Mouse (Mus musculus) B cell, adult 2 months (primary cell): ENCODE results near the gene Ccdc117.
"Not testable (repeated sequence)": the region's sequence is repeated elsewhere in the genome, so short reads cannot be mapped to it uniquely, and the experiment has no call there.

Source experiments
- DNase-seq, 2 experiments: peaks; one replicate each; pipeline ENCODE4 v3.0.0; 2022

The Ccdc117 gene

GRCm38 (mm10) chr11:5541799-5542481 lies at the start of gene Ccdc117:
Gene Ccdc117 (minus strand): TSS chr11:5542187.
- DNase-seq = peak; percentile 86 to 88

GRCm38 (mm10) chr11:5575046-5575445 lies 33.1 kb upstream of the Ccdc117 start:
- DNase-seq = no peak

- DNase-seq = no peak
Measured at GRCm38 (mm10) chr11:5573821-5574220, 31.8 kb upstream of the Ccdc117 start.

- no peak for DNase-seq
Measured at GRCm38 (mm10) chr11:5571856-5572255, 29.9 kb upstream of the Ccdc117 start.

- no peak for DNase-seq
Measured at GRCm38 (mm10) chr11:5569474-5569873, 27.5 kb upstream of the Ccdc117 start, which contains the start of gene Ankrd36. Gene Ankrd36 (plus strand): TSS chr11:5569684.

- no peak for DNase-seq
Measured at GRCm38 (mm10) chr11:5568082-5568481, 26.1 kb upstream of the Ccdc117 start.

- DNase-seq = no peak
Measured at GRCm38 (mm10) chr11:5567654-5568053, 25.7 kb upstream of the Ccdc117 start.

GRCm38 (mm10) chr11:5566506-5566905 lies 24.5 kb upstream of the Ccdc117 start:
- peak; percentile 12 to 14 for DNase-seq

- no peak for DNase-seq
Measured at GRCm38 (mm10) chr11:5565596-5565995, 23.6 kb upstream of the Ccdc117 start.

- no peak for DNase-seq
Measured at GRCm38 (mm10) chr11:5563898-5564297, 21.9 kb upstream of the Ccdc117 start.

GRCm38 (mm10) chr11:5562625-5563268 lies 20.8 kb upstream of the Ccdc117 start:
- DNase-seq = no peak

- DNase-seq = no peak
Measured at GRCm38 (mm10) chr11:5560273-5560672, 18.3 kb upstream of the Ccdc117 start.

GRCm38 (mm10) chr11:5551931-5552330 lies 9.9 kb upstream of the Ccdc117 start:
- no peak for DNase-seq

- DNase-seq = no peak
Measured at GRCm38 (mm10) chr11:5551430-5551829, 9.4 kb upstream of the Ccdc117 start.

GRCm38 (mm10) chr11:5546693-5547092 lies 4.7 kb upstream of the Ccdc117 start:
- DNase-seq = no peak

GRCm38 (mm10) chr11:5545457-5545856 lies 3.5 kb upstream of the Ccdc117 start:
- no peak for DNase-seq

- DNase-seq = not testable (repeated sequence)
Measured at GRCm38 (mm10) chr11:5544709-5545108, 2.7 kb upstream of the Ccdc117 start.

- no peak for DNase-seq
Measured at GRCm38 (mm10) chr11:5543281-5543680, 1.3 kb upstream of the Ccdc117 start.

- no peak for DNase-seq
Measured at GRCm38 (mm10) chr11:5542482-5543185, 647 bp upstream of the Ccdc117 start.

GRCm38 (mm10) chr11:5541230-5541798 lies 673 bp downstream of the Ccdc117 start:
- DNase-seq = peak; percentile 23 to 28

GRCm38 (mm10) chr11:5540331-5540730 lies 1.7 kb downstream of the Ccdc117 start:
- no peak for DNase-seq

GRCm38 (mm10) chr11:5537454-5537853 lies 4.5 kb downstream of the Ccdc117 start:
- not testable (repeated sequence) for DNase-seq

- DNase-seq = no peak
Measured at GRCm38 (mm10) chr11:5533108-5533507, 8.9 kb downstream of the Ccdc117 start.
